Mouse (Mus musculus) myocyte (in vitro differentiated cells): ENCODE data around the gene Tgfbr3l.

Experiments used
- MAX ChIP-seq: IDR thresholded peaks from one replicate; pipeline ENCODE4 v1.6.1; 2011; ENCODE audit warnings: low read depth, mild to moderate bottlenecking, control low read depth
- MYOG ChIP-seq, 3 experiments: IDR thresholded peaks; one replicate each; pipeline ENCODE4 v1.6.1; 2011; ENCODE audit warnings: control low read depth in 2 of 3, low read depth in 2 of 3, mild to moderate bottlenecking in 2 of 3; ENCODE audit not compliant: insufficient read length in 2 of 3, control insufficient read depth in 1 of 3, insufficient read depth in 1 of 3
- POLR2A ChIP-seq: IDR thresholded peaks from one replicate; pipeline ENCODE4 v1.6.1; 2011; ENCODE audit warnings: low read depth, mild to moderate bottlenecking, control low read depth, moderate library complexity; ENCODE audit not compliant: insufficient read length
- SRF ChIP-seq: IDR thresholded peaks from one replicate; pipeline ENCODE4 v1.6.1; 2011; ENCODE audit warnings: low read depth; ENCODE audit not compliant: control insufficient read depth, insufficient read length
- TCF3 ChIP-seq: IDR thresholded peaks from one replicate; pipeline ENCODE4 v1.6.1; 2011; ENCODE audit warnings: low read depth, control low read depth; ENCODE audit not compliant: insufficient read length
- USF1 ChIP-seq: IDR thresholded peaks from one replicate; pipeline ENCODE4 v1.6.1; 2011; ENCODE audit warnings: low read depth, mild to moderate bottlenecking, control low read depth, moderate library complexity

DNA sequence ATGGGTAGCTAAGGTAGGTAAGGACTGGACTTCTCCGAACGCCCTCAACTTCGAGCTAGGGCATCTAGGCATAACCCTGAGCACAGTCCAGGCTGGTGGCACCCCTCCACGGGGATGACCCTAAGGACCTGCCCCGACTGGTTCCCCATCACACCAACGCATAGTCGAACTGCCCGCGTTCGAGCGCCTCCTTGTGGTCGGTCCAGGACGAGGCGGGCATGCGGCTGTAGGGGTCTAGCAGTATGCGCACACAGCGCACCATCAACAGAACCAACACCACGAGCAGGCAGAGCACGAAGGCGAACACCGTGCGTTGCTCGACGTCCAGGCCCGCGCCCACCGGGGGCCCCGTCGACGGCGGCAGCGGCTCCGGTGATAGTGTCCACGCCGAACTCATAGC lies 10.2 kb downstream of the Tgfbr3l start:
- no peak for TF ChIP-seq SRF
- TF ChIP-seq POLR2A, result no peak
- TF ChIP-seq USF1, result no peak
- TF ChIP-seq MAX, result no peak
- no peak for TF ChIP-seq TCF3
- TF ChIP-seq MYOG (IDR thresholded peaks at IDR 0.05; ENCODE audit: control insufficient read depth in 1 of 3, insufficient read depth in 1 of 3, insufficient read length in 2 of 3, low read depth in 2 of 3), result no peak
